Mouse (Mus musculus): ENCODE measurements around the gene Dtd2. TPM values are rescaled to one million over a fixed set of nuclear protein-coding genes. Genes with fewer than 3 reads are reported as not detected.

Dtd2 gene
- total RNA-seq (2022), result 1 to 10 TPM; 3.7 to 6.1 (median 4.5) TPM

GRCm38 (mm10) chr12:52005877-52006632 is at the start of gene Dtd2:
Gene Dtd2, minus strand, starts transcription at chr12:52006501.
- peak; percentile 84 to 88 for DNase-seq (ENCODE audit: low spot score in 2 of 2)

DNA sequence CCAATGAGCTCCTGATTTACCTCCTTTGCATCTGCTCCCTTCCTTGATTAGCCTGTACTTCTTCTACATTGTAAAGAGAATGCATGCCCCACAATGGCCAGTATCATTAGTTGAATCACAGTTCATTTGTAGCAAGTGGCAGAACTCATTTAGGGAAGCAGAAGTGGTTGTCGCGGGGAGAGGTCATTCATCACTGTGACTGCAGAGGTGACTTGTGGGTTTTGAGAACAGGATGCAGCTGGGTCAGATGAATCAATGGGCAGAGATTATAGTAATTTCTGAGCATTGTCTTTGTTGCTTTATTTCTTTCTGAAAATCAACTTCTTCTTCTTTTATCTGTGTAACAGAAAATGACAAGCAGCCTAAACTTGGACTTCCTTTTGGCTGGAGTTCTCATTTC is 43.0 kb upstream of the Dtd2 start:
- no peak for DNase-seq (ENCODE audit: low spot score in 2 of 2)

- no peak for DNase-seq (ENCODE audit: low spot score in 2 of 2)
Observed at GRCm38 (mm10) chr12:52046371-52046770, 40.1 kb upstream of the Dtd2 start.

- DNase-seq (ENCODE audit: low spot score in 2 of 2), result no peak
Observed at GRCm38 (mm10) chr12:52042818-52043336, 36.6 kb upstream of the Dtd2 start.

- no peak for DNase-seq (ENCODE audit: low spot score in 2 of 2)
Observed at GRCm38 (mm10) chr12:52038352-52038751, 32.1 kb upstream of the Dtd2 start.

DNA sequence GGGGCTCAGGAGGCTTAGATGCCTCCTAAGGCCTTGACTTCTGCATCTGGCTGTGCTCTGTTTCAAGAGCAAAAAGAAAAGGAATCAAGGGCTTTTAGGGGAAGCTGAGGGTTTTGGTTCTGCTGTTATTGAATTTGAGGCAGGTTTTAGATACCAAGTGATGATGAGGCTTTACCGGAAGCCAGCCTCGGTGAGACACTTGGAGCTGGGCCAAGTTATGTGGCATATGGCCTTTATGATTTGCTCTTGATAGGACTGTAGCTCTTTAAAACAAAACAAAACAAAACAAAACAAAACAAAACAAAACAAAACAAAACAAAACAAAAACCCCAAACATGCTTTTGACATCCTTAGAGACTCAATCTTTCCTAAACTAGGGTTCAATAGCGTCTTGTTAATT is 28.7 kb upstream of the Dtd2 start:
- no peak for DNase-seq (ENCODE audit: low spot score in 2 of 2)

GRCm38 (mm10) chr12:52032276-52032675 is 26.0 kb upstream of the Dtd2 start:
- no peak for DNase-seq (ENCODE audit: low spot score in 2 of 2)

GRCm38 (mm10) chr12:52027963-52028362 is 21.7 kb upstream of the Dtd2 start, which contains the start of gene Gpr33:
Gene Gpr33, minus strand, starts transcription at chr12:52028063.
- no peak for DNase-seq (ENCODE audit: low spot score in 2 of 2)

DNA sequence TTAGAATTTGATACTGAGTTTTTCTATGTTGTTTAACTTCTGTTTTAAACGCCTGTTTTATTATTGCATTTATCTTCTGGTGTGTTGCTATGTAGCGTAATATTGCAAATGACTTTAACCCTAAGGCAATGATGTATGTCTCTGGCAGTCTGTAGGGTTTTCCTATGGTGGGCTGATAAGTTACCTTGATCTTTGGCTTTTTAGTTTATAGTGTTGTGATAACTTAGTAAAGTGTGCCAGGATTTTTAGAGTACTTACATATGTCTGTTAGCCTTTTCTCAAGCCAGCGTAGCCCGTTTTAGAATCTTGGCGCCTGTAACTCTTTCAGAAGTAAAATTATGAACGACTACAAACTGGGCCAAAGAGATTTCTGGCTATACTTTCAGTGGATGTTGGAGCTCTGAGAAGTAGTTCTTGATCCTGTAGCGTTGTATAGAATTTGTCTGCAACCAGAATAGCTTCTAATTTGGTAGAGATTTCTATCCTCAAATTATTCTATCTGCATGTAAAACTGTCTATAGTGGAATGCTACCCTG is 8.3 kb upstream of the Dtd2 start:
- DNase-seq (ENCODE audit: low spot score in 2 of 2), result no peak

- DNase-seq (ENCODE audit: low spot score in 2 of 2), result no peak
Observed at GRCm38 (mm10) chr12:52014044-52014443, 7.7 kb upstream of the Dtd2 start.

DNA sequence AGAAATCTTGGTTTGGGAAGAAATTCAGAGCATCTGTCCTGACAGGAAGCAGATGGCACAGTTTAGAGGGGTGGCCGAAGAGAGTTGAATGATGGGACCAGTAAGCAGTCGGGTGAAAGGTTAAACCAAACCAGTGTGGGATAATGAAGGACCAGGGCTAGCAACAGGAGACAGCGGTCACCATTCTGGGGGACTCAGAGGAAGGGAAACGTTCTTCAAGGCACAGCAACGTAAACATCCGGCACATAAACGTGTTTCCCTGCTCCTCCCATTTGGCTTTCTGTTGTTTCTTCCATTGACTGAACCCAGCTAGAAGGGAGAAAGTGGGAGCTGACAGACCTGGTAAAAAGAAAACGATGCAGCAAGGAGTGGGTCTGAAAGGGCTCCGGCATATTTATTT is 7.0 kb upstream of the Dtd2 start:
- DNase-seq (ENCODE audit: low spot score in 2 of 2), result no peak

- DNase-seq (ENCODE audit: low spot score in 2 of 2), result no peak
Observed at GRCm38 (mm10) chr12:52012159-52012558, 5.9 kb upstream of the Dtd2 start.

DNA sequence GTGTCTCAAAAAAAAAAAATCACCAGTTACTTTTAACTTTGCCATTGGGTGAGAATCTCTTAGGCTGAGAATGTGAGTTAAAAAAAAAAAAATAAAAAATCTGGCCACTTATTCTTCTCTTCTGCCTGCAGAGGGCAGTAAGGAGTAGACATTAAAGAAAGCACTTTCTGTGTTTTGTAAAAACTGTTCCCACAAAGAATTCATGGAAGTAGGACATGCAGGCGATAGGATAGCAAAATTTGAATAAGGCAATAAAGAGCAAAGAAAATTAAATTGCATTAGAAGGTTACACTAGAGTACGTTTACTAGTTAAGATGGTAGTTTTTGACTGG is 4.3 kb upstream of the Dtd2 start:
- no peak for DNase-seq (ENCODE audit: low spot score in 2 of 2)

GRCm38 (mm10) chr12:52009928-52010629 is 3.8 kb upstream of the Dtd2 start:
- no peak for DNase-seq (ENCODE audit: low spot score in 2 of 2)

DNA sequence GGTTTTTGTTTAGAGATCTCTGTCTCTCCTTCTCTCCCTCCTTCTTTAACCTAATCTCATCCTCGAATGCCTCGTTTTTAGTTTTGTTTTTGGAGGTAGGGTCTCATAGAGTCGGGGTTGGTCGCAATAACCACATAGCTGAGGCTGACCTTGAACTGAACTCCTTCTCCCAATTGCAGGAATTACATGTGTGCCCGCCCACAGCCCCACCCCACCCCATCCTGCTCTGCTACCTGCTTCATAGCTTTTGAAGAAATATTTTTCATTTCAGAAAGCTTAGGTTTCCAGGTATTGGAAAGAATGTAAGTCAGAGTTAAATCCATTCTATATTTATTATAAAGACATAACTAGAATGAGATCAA is 313 bp upstream of the Dtd2 start:
- no peak for DNase-seq (ENCODE audit: low spot score in 2 of 2)

DNA sequence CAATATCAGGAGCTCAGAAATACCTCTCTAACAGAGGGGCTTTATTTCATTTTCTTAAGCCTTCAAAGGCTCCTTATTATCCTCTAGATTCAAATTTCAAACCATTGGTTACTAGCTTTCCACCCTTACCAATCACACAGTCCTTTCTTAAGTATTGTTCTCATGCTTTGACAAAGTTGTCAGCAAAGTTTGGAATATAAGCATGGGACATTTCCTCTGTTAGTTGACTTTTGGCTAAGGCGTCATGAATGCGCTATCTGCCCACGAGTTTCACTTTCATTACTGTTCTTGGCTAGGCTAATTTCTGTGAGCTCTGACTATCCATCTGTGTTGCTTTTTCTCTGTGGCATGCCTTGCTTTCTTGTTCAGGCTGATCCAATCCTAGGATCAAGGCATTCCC is 3.6 kb downstream of the Dtd2 start:
- DNase-seq (ENCODE audit: low spot score in 2 of 2), result no peak

DNA sequence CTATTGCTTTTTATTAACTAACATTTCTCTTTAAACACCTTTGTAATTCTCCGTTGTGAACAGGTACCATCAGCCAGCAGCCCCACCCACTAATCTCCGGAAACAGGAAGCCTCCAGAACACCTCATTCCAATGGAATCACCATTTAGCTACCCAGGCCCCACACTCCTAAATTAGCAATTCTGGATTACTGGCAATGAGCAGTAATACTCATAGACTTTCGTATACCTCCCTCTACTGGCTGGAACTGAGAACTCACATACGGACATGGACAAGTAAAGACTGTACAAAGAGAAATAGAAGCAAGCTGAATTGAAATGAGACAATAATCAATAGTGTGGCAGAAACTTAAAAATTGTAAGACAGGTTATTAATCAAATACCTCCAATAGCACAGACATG is 4.8 kb downstream of the Dtd2 start:
- peak in 1 of 2 experiments; percentile 29 for DNase-seq (ENCODE audit: low spot score in 2 of 2)

- DNase-seq (ENCODE audit: low spot score in 2 of 2), result no peak
Observed at GRCm38 (mm10) chr12:51998366-51998932, 7.9 kb downstream of the Dtd2 start.

GRCm38 (mm10) chr12:51995738-51996536 is 10.4 kb downstream of the Dtd2 start:
- no peak for DNase-seq (ENCODE audit: low spot score in 2 of 2)

DNA sequence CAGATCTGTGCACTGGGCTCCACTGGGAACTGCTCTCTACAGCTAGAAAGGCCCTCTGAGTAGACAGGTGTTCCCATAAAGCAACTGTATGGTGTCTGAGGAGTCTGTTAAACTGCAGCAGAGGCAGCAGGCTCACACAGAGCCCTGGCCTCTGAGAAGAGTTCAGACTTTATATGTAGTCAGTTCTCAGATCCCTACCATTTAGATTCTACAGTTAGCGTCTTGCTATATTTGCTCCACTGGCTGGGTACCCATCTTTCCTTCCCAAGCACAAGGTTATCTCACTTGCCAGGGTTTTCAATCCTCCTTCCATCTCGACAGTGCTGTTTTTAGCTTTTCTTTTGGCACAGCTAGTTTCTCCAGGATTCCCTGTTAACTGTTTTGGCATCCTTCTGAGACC is 15.7 kb downstream of the Dtd2 start:
- DNase-seq (ENCODE audit: low spot score in 2 of 2), result peak; percentile 12 to 19

DNA sequence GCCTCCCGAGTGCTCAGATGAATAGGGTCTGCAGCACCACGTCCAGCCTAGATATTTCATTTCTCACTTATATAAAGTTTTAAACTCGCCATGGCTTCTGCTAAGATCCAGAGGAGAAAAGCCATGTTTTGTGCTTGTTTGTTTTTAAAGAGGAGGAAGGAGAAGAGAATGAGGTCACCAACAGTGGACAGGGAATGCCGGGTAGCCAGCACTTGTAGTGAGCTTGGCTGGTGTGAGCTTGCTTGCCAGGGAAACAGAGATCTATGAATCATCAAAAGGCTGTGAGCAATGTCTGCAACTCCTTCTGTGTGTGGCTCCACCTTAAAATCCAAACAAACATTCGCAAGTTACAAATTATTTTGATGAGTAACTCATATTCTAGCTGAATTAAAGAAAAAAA is 17.8 kb downstream of the Dtd2 start:
- no peak for DNase-seq (ENCODE audit: low spot score in 2 of 2)
